Mouse (Mus musculus): ENCODE results near the gene Lnpep.

- TF ChIP-seq CTCF (IDR thresholded peaks at IDR 0.05; ENCODE audit: extremely low read depth, insufficient read length, insufficient replicate concordance, low read depth, low read length) (no peak), POLR2A (IDR thresholded peaks at IDR 0.05; ENCODE audit: low read depth, low read length) (no peak)
Measured at GRCm38 (mm10) chr17:17492116-17492515, 132.7 kb downstream of the Lnpep start.

All from small intestine, adult 2 months (tissue).